Mouse (Mus musculus) hindbrain, embryonic 14.5 days (tissue): ENCODE measurements around the gene Klrg2. TPM values are rescaled to one million over a fixed set of nuclear protein-coding genes. Genes with fewer than 3 reads are reported as not detected.

Experiments used
- ATAC-seq: fragments of 200-750 bp; cut with Nextera tagmentation; 2 replicates; pipeline ENCODE4 v1.8.0; 2017; ENCODE audit warnings: moderate number of reproducible peaks, mild to moderate bottlenecking, moderate TSS enrichment, moderate library complexity; ENCODE audit not compliant: low FRiP score
- DNase-seq: peaks from one replicate; pipeline ENCODE4 v3.0.0-alpha.2; 2015; ENCODE audit warnings: low spot score
- H3K27ac ChIP-seq: fragments of 300-500 bp; sonication (generic); 2 replicates; pipeline ENCODE4 v1.5.1; 2014; ENCODE audit warnings: mild to moderate bottlenecking, moderate library complexity
- H3K27me3 ChIP-seq: fragments of 300-500 bp; sonication (generic); 2 replicates; pipeline ENCODE4 v1.6.1; 2014; ENCODE audit warnings: mild to moderate bottlenecking, low read length, mixed read lengths; ENCODE audit not compliant: control insufficient read depth, insufficient read depth
- H3K36me3 ChIP-seq: fragments of 300-500 bp; sonication (generic); replicated peaks from 2 replicates; pipeline ENCODE4 v1.6.1; 2014; ENCODE audit not compliant: control insufficient read depth, insufficient read depth
- H3K4me1 ChIP-seq: fragments of 300-500 bp; sonication (generic); replicated peaks from 2 replicates; pipeline ENCODE4 v1.6.1; 2014; ENCODE audit warnings: antibody characterized with exemption, low read length, mixed read lengths; ENCODE audit not compliant: control insufficient read depth, insufficient read depth
- H3K4me2 ChIP-seq: fragments of 300-500 bp; sonication (generic); replicated peaks from 2 replicates; pipeline ENCODE4 v1.6.1; 2014; ENCODE audit warnings: mild to moderate bottlenecking, moderate library complexity
- H3K4me3 ChIP-seq: fragments of 300-500 bp; sonication (generic); replicated peaks from 2 replicates; pipeline ENCODE4 v1.5.1; 2014; ENCODE audit warnings: mild to moderate bottlenecking, low read length
- H3K9ac ChIP-seq: fragments of 300-500 bp; sonication (generic); 2 replicates; pipeline ENCODE4 v1.6.1; 2014
- H3K9me3 ChIP-seq: fragments of 300-500 bp; sonication (generic); 2 replicates; pipeline ENCODE4 v1.6.1; 2016; ENCODE audit warnings: low read length; ENCODE audit not compliant: control insufficient read depth
- WGBS: fragments of 180-500 bp; shearing (Covaris S2); extraction: QIAGEN DNeasy Blood & Tissue Kit; methylation state at CpG from one replicate; pipeline ENCODE4 v1.1.7; 2014; 5-methylcytosine and 5-hydroxymethylcytosine counted together
- polyA plus RNA-seq: library from polyadenylated mRNA; unstranded; fragments of >200 nt; fragmentation: Nextera tagmentation; extraction: Ambion mirVana; gene quantifications from 2 replicates; pipeline ENCODE4 v1.2.1, GENCODE M21; 2014

The Klrg2 gene
- polyA plus RNA-seq, 1 experiment from 2014 or later: not detected

DNA sequence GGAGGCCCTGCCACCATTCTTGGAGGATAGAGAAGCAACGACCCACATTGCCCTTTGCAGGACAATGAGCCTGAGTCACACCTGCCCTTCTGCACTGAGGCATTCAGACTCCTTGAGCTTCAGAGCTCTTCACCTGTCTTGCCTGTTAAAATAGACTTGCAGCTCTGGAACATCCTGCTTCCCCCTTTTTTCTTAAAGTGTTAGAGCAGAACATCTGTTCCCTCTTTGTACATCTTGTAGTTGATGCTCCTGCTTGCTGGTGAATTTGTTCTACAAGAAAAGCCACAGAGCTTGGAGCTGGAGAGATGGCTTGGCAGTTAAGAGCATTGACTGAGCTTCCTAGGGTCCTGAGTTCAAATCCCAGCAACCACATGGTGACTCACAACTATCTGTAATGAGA lies 14.6 kb downstream of the Klrg2 start:
- peaks cover 10% of the 10 kb centered on the region; the same call in 1 of the 2 replicates for H3K9me3 ChIP-seq
- H3K4me2 ChIP-seq: no peak overlapping the region
- no peak overlapping the region for H3K27ac ChIP-seq
- H3K4me1 ChIP-seq: no peaks in the 10 kb centered on the region
- H3K9ac ChIP-seq: no peak overlapping the region
- no peak overlapping the region for H3K4me3 ChIP-seq
- H3K36me3 ChIP-seq: peaks cover 37% of the 10 kb centered on the region
- no peaks in the 10 kb centered on the region for H3K27me3 ChIP-seq
- DNase-seq (no peak), ATAC-seq (no peak)
- 97% methylated on average over 1 of the region's 1 CpGs for WGBS

DNA sequence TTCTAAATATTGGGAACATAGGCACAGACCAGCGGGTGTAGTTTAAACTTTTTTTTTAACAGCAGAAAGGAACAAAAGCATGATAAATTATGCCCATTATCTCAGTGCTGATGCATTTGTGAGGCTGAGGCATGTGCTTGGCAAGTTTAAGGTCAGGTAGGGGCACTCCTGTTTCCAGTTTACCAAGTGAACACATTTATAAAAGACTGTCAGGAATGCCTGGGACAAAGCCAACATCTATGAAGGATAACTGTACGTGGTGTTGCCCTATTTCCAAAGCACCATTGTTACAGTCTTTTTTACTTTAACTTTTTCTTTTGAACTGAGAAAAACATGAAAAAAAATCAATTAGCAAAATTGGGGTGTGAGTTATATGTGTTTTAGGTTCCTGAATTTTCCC lies 27.1 kb downstream of the Klrg2 start:
- Histone ChIP-seq H3K4me3 (no peak overlapping the region), H3K9me3 (no peaks in the 10 kb centered on the region), H3K4me1 (no peaks in the 10 kb centered on the region), H3K27me3 (no peaks in the 10 kb centered on the region), H3K4me2 (no peak overlapping the region), H3K36me3 (peaks cover 47% of the 10 kb centered on the region), H3K27ac (no peak overlapping the region), H3K9ac (no peak overlapping the region)
- ATAC-seq (no peak), DNase-seq (no peak)
- WGBS: 75% methylated on average over 2 of the region's 2 CpGs

DNA sequence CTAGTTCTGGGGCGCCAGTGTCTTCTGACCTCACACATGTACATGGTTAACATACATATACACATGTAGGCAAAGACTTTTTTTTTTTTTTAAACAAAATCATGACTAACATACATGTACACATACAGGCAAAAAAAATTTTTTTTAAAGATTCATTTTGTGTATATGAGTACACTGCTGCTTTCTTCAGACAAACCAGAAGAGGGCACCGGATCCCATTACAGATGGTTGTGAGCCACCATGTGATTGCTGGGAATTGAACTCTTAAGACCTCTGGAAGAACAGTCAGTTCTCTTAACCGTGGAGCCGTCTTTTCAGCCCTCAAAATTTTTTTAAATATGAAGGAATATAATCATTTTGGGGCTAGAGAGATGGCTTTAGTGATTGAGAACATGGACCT lies 39.6 kb downstream of the Klrg2 start:
- 91% methylated on average over 4 of the region's 4 CpGs for WGBS
- Histone ChIP-seq H3K4me1 (no peaks in the 10 kb centered on the region), H3K9me3 (no peaks in the 10 kb centered on the region), H3K9ac (no peak overlapping the region), H3K27me3 (no peaks in the 10 kb centered on the region), H3K4me3 (no peak overlapping the region), H3K27ac (no peak overlapping the region), H3K36me3 (peaks cover 70% of the 10 kb centered on the region), H3K4me2 (no peak overlapping the region)
- ATAC-seq (no peak), DNase-seq (no peak)

DNA sequence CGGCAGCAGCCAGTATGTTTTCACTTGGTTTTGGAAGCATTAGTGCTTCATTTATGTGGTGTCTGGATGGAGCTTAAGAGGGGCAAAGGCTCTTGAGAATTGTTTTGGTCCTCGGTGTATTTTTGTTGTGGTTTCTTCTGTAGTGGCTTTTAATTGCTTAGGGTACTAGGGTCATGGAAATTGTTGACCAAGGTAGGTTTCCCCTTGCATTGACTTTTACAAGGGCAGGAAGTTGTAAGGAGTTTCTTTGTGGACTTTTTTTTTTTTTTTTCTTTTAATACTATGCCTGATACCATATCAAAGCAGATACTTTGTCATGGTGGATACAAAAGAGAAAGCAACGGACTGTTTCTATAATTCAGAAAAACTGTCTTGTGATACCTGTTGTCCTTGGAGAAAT lies 55.3 kb downstream of the Klrg2 start:
- DNase-seq (no peak), ATAC-seq (no peak)
- WGBS: 96% methylated on average over 3 of the region's 3 CpGs
- Histone ChIP-seq H3K9me3 (no peaks in the 10 kb centered on the region), H3K4me1 (no peaks in the 10 kb centered on the region), H3K27ac (no peak overlapping the region), H3K36me3 (peaks cover 57% of the 10 kb centered on the region), H3K4me2 (no peak overlapping the region), H3K4me3 (no peak overlapping the region), H3K9ac (no peak overlapping the region), H3K27me3 (no peaks in the 10 kb centered on the region)

DNA sequence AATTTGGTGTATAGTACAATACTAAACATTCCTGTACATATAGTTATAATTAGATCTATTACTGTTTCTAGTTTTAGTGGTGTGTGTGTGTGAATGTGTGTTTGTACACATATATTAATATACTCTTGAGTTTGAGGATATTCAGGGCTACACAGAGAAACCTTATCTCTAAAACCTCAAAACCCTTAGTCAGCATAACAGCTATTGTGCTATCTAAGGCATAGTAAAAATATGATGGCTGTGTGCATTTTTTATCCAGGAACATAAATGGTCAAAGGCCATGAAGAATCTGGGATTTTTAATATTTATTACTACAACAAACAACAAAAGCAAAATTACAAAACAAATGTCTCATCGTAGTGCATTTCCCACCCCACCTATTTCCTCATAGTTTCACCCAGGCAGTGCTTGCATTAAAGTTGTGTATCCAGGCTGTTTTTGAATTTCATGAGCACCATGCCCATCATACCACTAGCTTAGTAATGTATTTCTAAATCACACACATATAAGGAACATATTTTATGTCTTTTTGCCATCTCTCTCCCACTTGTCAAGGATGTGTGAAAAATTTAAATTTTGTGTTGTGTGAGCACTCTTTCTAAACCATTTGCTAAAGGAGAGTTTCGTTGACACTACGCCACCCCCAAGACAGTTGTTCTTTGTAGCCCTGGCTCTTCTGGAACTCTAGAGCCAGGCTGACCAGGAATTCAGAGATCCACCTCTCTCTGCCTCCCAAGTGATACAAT lies 56.8 kb downstream of the Klrg2 start:
- WGBS: 96% methylated on average over 3 of the region's 3 CpGs
- H3K4me1 ChIP-seq: no peaks in the 10 kb centered on the region

DNA sequence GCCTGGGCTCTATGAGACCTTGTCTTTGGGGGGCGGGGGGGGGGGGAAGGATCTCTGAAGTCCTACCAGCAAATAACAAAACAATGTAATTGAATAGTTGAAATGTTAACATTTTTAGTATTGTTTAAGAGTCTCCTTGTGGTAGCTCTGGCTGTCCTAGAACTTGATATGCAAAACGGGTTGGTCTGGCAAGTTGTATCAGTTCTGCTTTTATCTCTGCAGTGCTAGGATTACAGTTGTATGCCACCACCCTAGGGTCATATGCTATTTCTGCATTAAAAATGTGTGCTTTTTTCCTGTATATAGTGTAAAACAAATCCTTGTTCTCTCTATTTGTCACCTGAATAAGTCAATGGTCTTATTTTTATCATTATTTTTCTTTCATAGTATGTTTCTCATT lies 60.9 kb downstream of the Klrg2 start:
- H3K4me2 ChIP-seq: no peak overlapping the region
- ATAC-seq: no peak
- H3K4me1 ChIP-seq: no peaks in the 10 kb centered on the region
- no peak overlapping the region for H3K4me3 ChIP-seq
- H3K27me3 ChIP-seq: no peaks in the 10 kb centered on the region
- no peaks in the 10 kb centered on the region for H3K9me3 ChIP-seq
- H3K9ac ChIP-seq: no peak overlapping the region
- DNase-seq: no peak
- WGBS: 86% methylated on average over 2 of the region's 2 CpGs
- peaks cover 59% of the 10 kb centered on the region for H3K36me3 ChIP-seq
- no peak overlapping the region for H3K27ac ChIP-seq

More for the DNA sequence above, 56.8 kb downstream of the Klrg2 start:
- H3K4me2 ChIP-seq: no peak overlapping the region
- ATAC-seq: no peak
- no peak overlapping the region for H3K9ac ChIP-seq
- H3K9me3 ChIP-seq: no peaks in the 10 kb centered on the region
- no peak for DNase-seq
- H3K36me3 ChIP-seq: peaks cover 43% of the 10 kb centered on the region
- no peaks in the 10 kb centered on the region for H3K27me3 ChIP-seq
- no peak overlapping the region for H3K4me3 ChIP-seq
- no peak overlapping the region for H3K27ac ChIP-seq

Other genes with a start within 250 kb of the Klrg2 start
- gene Ubn2, start 203.3 kb downstream of the Klrg2 start, polyA plus RNA-seq: 16.3 and 21.3 TPM in 2 replicates
- gene Fmc1, start 103.7 kb downstream of the Klrg2 start, polyA plus RNA-seq: 195 and 213 TPM in 2 replicates
- 34.1 and 49.3 TPM in 2 replicates for gene Luc7l2, start 85.9 kb downstream of the Klrg2 start, polyA plus RNA-seq
- gene Clec2l, start 25.8 kb upstream of the Klrg2 start, polyA plus RNA-seq: 22.3 and 25.2 TPM in 2 replicates
- 1.6 and 2.2 TPM in 2 replicates for gene Tbxas1, start 238.2 kb upstream of the Klrg2 start, polyA plus RNA-seq
- gene Hipk2, start 238.9 kb upstream of the Klrg2 start, polyA plus RNA-seq: 33.8 and 36.9 TPM in 2 replicates